15 mouse cellular contexts compared by ENCODE assay signal in the genomic region with DNA sequence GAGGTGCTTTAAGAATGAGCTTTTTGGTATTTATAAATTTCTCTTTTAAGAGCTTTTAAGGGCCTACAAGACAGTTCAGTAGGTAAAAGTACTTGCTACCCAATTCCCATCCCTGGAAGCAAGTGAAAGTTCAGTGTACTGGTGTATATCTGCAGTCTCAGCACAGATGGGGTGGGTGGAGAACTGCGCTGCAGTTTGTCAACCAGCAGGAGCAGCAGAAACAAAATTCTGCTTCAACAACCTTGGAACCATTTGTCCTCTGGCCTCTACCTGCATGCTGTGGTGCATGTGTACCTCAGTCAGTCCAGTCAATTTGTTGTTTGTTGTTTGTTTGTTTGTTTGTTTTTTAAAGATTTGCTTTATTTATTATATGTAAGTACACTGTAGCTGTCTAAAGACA.
"Had no signal": no experiment of that assay in that cellular context is flagged by ENCODE, and none has a peak within 500 bp of the region (broad histone marks: within the 10 kb centered on the region; RNA-seq: fewer than 3 reads in every experiment).

No protein-coding gene starts in this region.

- H3K27ac ChIP-seq: limb, embryonic 12.5 days; liver, embryonic 14.5 days; macrophage; midbrain, embryonic 15.5 days; neural tube, embryonic 12.5 days; stomach, embryonic 15.5 days had no signal

- H3K4me3 ChIP-seq: limb, embryonic 12.5 days; megakaryocyte, embryonic 14.5 days; midbrain, embryonic 15.5 days; neural tube, embryonic 12.5 days; stomach, embryonic 15.5 days had no signal

- DNase-seq: kidney, postnatal 4 days; liver; lung, embryonic 14.5 days; lung, postnatal 14 days; thymus, adult 2 months; thymus, postnatal 25 days had no signal

- H3K4me2 ChIP-seq: limb, embryonic 12.5 days; lung, embryonic 14.5 days; midbrain, embryonic 11.5 days; midbrain, embryonic 15.5 days; neural tube, embryonic 12.5 days; stomach, embryonic 15.5 days had no signal

- H3K27me3 ChIP-seq: limb, embryonic 12.5 days; megakaryocyte, embryonic 14.5 days; midbrain, embryonic 15.5 days; neural tube, embryonic 12.5 days; stomach, embryonic 15.5 days had no signal

- H3K4me1 ChIP-seq: limb, embryonic 12.5 days; midbrain, embryonic 15.5 days; neural tube, embryonic 12.5 days; stomach, embryonic 15.5 days had no signal

- H3K9me3 ChIP-seq: limb, embryonic 12.5 days; megakaryocyte, embryonic 14.5 days; midbrain, embryonic 15.5 days; neural tube, embryonic 12.5 days; stomach, embryonic 15.5 days had no signal

- ATAC-seq: intestine, embryonic 16.5 days; midbrain, embryonic 15.5 days had no signal

- H3K9ac ChIP-seq: limb, embryonic 12.5 days; liver, embryonic 14.5 days; lung, embryonic 14.5 days; midbrain, embryonic 15.5 days; neural tube, embryonic 12.5 days; stomach, embryonic 15.5 days had no signal
